Mouse (Mus musculus): ENCODE data around the gene Sult2a5. TPM values are rescaled to one million over a fixed set of nuclear protein-coding genes. Genes with fewer than 3 reads are reported as not detected.

Gene Sult2a5
- polyA plus RNA-seq (2012; rRNA removed), result not detected in 2 replicates

GRCm38 (mm10) chr7:13623667-13624066 lies at the start of gene Sult2a5:
Sult2a5 (plus strand) TSS chr7:13623967.

Other genes with a start within 250 kb of the Sult2a5 start
- gene Cabp5, start 225.8 kb upstream of the Sult2a5 start, polyA plus RNA-seq (2012; rRNA removed), result 0.02 and 0.03 TPM in 2 replicates
- gene Bsph1, start 173.1 kb upstream of the Sult2a5 start, polyA plus RNA-seq (2012; rRNA removed), result not detected in 2 replicates
- gene Bsph2, start 52.9 kb upstream of the Sult2a5 start, polyA plus RNA-seq (2012; rRNA removed), result not detected in 2 replicates
- gene Sult2a2, start 109.5 kb downstream of the Sult2a5 start, polyA plus RNA-seq (2012; rRNA removed), result 0.10 TPM in 1 of 2 replicates, not detected in the other
- 0.33 and 0.42 TPM in 2 replicates for gene Sult2a1, start 213.4 kb downstream of the Sult2a5 start, polyA plus RNA-seq (2012; rRNA removed)

All from liver, embryonic 14 days (tissue).